Mouse (Mus musculus) urinary bladder, postnatal 25 days (tissue): ENCODE data around the gene Zfp385b.

ENCODE experiments used
- DNase-seq: peaks from one replicate; pipeline ENCODE4 v3.0.0; 2022; ENCODE audit warnings: low spot score

The Zfp385b gene

GRCm38 (mm10) chr2:77703080-77703479, 116.4 kb downstream of the Zfp385b start:
- peak; percentile 7 for DNase-seq

GRCm38 (mm10) chr2:77691174-77691573, 128.3 kb downstream of the Zfp385b start:
- no peak for DNase-seq

GRCm38 (mm10) chr2:77690316-77690715, 129.1 kb downstream of the Zfp385b start:
- no peak for DNase-seq

GRCm38 (mm10) chr2:77688651-77689050, 130.8 kb downstream of the Zfp385b start:
- no peak for DNase-seq

GRCm38 (mm10) chr2:77684088-77684487, 135.4 kb downstream of the Zfp385b start:
- DNase-seq: no peak

GRCm38 (mm10) chr2:77682205-77682604, 137.2 kb downstream of the Zfp385b start:
- no peak for DNase-seq

GRCm38 (mm10) chr2:77681741-77682140, 137.7 kb downstream of the Zfp385b start:
- no peak for DNase-seq

- no peak for DNase-seq
These were observed 145.7 kb downstream of the Zfp385b start for GRCm38 (mm10) chr2:77673770-77674169.

GRCm38 (mm10) chr2:77672215-77672905, 147.1 kb downstream of the Zfp385b start:
- no peak for DNase-seq

- no peak for DNase-seq
These were observed 157.3 kb downstream of the Zfp385b start for GRCm38 (mm10) chr2:77662171-77662570.

- DNase-seq: no peak
These were observed 165.8 kb downstream of the Zfp385b start for GRCm38 (mm10) chr2:77653686-77654085.

- DNase-seq: no peak
These were observed 177.8 kb downstream of the Zfp385b start for GRCm38 (mm10) chr2:77641521-77642170.

- DNase-seq: no peak
These were observed 179.4 kb downstream of the Zfp385b start for GRCm38 (mm10) chr2:77639993-77640392.

GRCm38 (mm10) chr2:77631606-77632005, 187.8 kb downstream of the Zfp385b start:
- DNase-seq: no peak

- no peak for DNase-seq
These were observed 191.7 kb downstream of the Zfp385b start for GRCm38 (mm10) chr2:77627622-77628231.

GRCm38 (mm10) chr2:77618686-77619085, 200.8 kb downstream of the Zfp385b start:
- DNase-seq: no peak

GRCm38 (mm10) chr2:77610303-77610991, 209.0 kb downstream of the Zfp385b start:
- no peak for DNase-seq

- no peak for DNase-seq
These were observed 210.0 kb downstream of the Zfp385b start for GRCm38 (mm10) chr2:77609452-77609851.

GRCm38 (mm10) chr2:77608666-77609065, 210.8 kb downstream of the Zfp385b start:
- DNase-seq: no peak

GRCm38 (mm10) chr2:77593461-77593860, 226.0 kb downstream of the Zfp385b start:
- no peak for DNase-seq

GRCm38 (mm10) chr2:77592525-77592924, 226.9 kb downstream of the Zfp385b start:
- DNase-seq: no peak

- DNase-seq: no peak
These were observed 230.1 kb downstream of the Zfp385b start for GRCm38 (mm10) chr2:77589205-77589901.
